Mouse (Mus musculus) left cerebral cortex, adult 8-10 months (tissue): ENCODE data around the gene Edaradd. TPM values are rescaled to one million over a fixed set of nuclear protein-coding genes. Genes with fewer than 3 reads are reported as not detected.

Experiments used
- DNase-seq, 2 experiments: peaks; one replicate each; pipeline ENCODE4 v3.0.0; 2022; ENCODE audit warnings: low spot score in 2 of 2
- total RNA-seq, 4 experiments: library from RNA; stranded (reverse); gene quantifications; 2 replicates each; pipeline ENCODE4 v1.2.4; 2022

Edaradd gene
- total RNA-seq = under 1 TPM in 3 of 4 experiments, not detected in 1; 0.13 to 0.28 (median 0.14) TPM

- DNase-seq = peak in 1 of 2 experiments; percentile 18
These were observed at the start of gene Edaradd for GRCm38 (mm10) chr13:12519955-12520584. Gene Edaradd, minus strand, starts transcription at chr13:12520438.

GRCm38 (mm10) chr13:12569741-12570140 lies 49.5 kb upstream of the Edaradd start:
- no peak for DNase-seq

GRCm38 (mm10) chr13:12568597-12569469 lies 48.6 kb upstream of the Edaradd start:
- no peak for DNase-seq

- DNase-seq = no peak
These were observed 47.7 kb upstream of the Edaradd start for GRCm38 (mm10) chr13:12567936-12568335.

GRCm38 (mm10) chr13:12565621-12566390 lies 45.6 kb upstream of the Edaradd start, which contains the start of gene Ero1lb:
Gene Ero1lb, plus strand, starts transcription at chr13:12565874.
- peak; percentile 89 to 100 for DNase-seq

- no peak for DNase-seq
These were observed 42.0 kb upstream of the Edaradd start for GRCm38 (mm10) chr13:12562256-12562655.

- DNase-seq = no peak
These were observed 41.5 kb upstream of the Edaradd start for GRCm38 (mm10) chr13:12561729-12562128.

GRCm38 (mm10) chr13:12559462-12560120 lies 39.4 kb upstream of the Edaradd start:
- DNase-seq = no peak

- no peak for DNase-seq
These were observed 38.8 kb upstream of the Edaradd start for GRCm38 (mm10) chr13:12559044-12559443.

GRCm38 (mm10) chr13:12554211-12554610 lies 34.0 kb upstream of the Edaradd start:
- no peak for DNase-seq

GRCm38 (mm10) chr13:12543880-12544568 lies 23.8 kb upstream of the Edaradd start:
- DNase-seq = no peak

GRCm38 (mm10) chr13:12543246-12543645 lies 23.0 kb upstream of the Edaradd start:
- DNase-seq = no peak

- DNase-seq = no peak
These were observed 22.1 kb upstream of the Edaradd start for GRCm38 (mm10) chr13:12542006-12542981.

- DNase-seq = no peak
These were observed 19.9 kb upstream of the Edaradd start for GRCm38 (mm10) chr13:12540119-12540518.

GRCm38 (mm10) chr13:12539716-12540115 lies 19.5 kb upstream of the Edaradd start:
- DNase-seq = no peak

GRCm38 (mm10) chr13:12537971-12538370 lies 17.7 kb upstream of the Edaradd start:
- no peak for DNase-seq

GRCm38 (mm10) chr13:12534628-12535027 lies 14.4 kb upstream of the Edaradd start:
- no peak for DNase-seq

- no peak for DNase-seq
These were observed 5.4 kb upstream of the Edaradd start for GRCm38 (mm10) chr13:12525678-12526077.

- DNase-seq = no peak
These were observed 2.1 kb upstream of the Edaradd start for GRCm38 (mm10) chr13:12522346-12522745.
